Mouse (Mus musculus) liver, adult 2 months (tissue): ENCODE results near the gene Irf2. TPM values are rescaled to one million over a fixed set of nuclear protein-coding genes. Genes with fewer than 3 reads are reported as not detected.

ENCODE experiments used
- DNase-seq: peaks from one replicate; pipeline ENCODE4 v3.0.0-alpha.2; 2011; ENCODE audit warnings: low read depth, low spot score; ENCODE audit errors: extremely low read depth
- H3K27ac ChIP-seq: fragments of 200-500 bp; replicated peaks from 2 replicates; pipeline ENCODE4 v1.5.1; 2012; ENCODE audit warnings: low read depth, mild to moderate bottlenecking, control low read depth, inconsistent platforms, low read length; ENCODE audit not compliant: insufficient read depth
- H3K27me3 ChIP-seq: fragments of 200-500 bp; 2 replicates; pipeline ENCODE4 v1.6.1; 2012; ENCODE audit warnings: mild to moderate bottlenecking, moderate library complexity, low read length, inconsistent platforms; ENCODE audit not compliant: control insufficient read depth, insufficient read depth
- H3K36me3 ChIP-seq: fragments of 200-500 bp; 2 replicates; pipeline ENCODE4 v1.6.1; 2012; ENCODE audit warnings: low read length, inconsistent platforms; ENCODE audit not compliant: control insufficient read depth, insufficient read depth
- H3K4me1 ChIP-seq: fragments of 200-500 bp; 2 replicates; pipeline ENCODE4 v1.6.1; 2011; ENCODE audit warnings: low read length; ENCODE audit not compliant: control insufficient read depth, insufficient read depth
- H3K4me3 ChIP-seq: fragments of 200-500 bp; 2 replicates; pipeline ENCODE4 v1.5.1; 2011; ENCODE audit warnings: low read depth, mild to moderate bottlenecking, control low read depth, low read length, moderate library complexity; ENCODE audit not compliant: insufficient read depth
- H3K79me2 ChIP-seq: fragments of 200-500 bp; 2 replicates; pipeline ENCODE4 v1.6.1; 2012; ENCODE audit warnings: inconsistent platforms, mild to moderate bottlenecking, low read length, moderate library complexity; ENCODE audit not compliant: control insufficient read depth, insufficient read depth
- H3K9ac ChIP-seq: fragments of 200-500 bp; 2 replicates; pipeline ENCODE4 v1.6.1; 2012; ENCODE audit warnings: low read depth, mild to moderate bottlenecking, control low read depth, inconsistent platforms, low read length
- CTCF ChIP-seq: fragments of 200-500 bp; IDR thresholded peaks from 2 replicates; pipeline ENCODE4 v1.5.1; 2011; ENCODE audit warnings: low read depth, low read length, control low read depth
- POLR2A ChIP-seq: fragments of 200-500 bp; IDR thresholded peaks from 2 replicates; pipeline ENCODE4 v1.6.1; 2011; ENCODE audit warnings: low read length, control low read depth; ENCODE audit not compliant: insufficient read depth; ENCODE audit errors: extremely low read depth
- WGBS: fragments of 180-500 bp; shearing (Covaris S2); methylation state at CpG from one replicate; pipeline ENCODE4 v1.1.7; 2018; 5-methylcytosine and 5-hydroxymethylcytosine counted together
- polyA plus RNA-seq: library from polyadenylated mRNA; depleted of rRNA; stranded (reverse); fragments of >200 nt; gene quantifications from 2 replicates; pipeline ENCODE4 v1.2.3, GENCODE M21; 2012
- total RNA-seq: library from RNA; depleted of rRNA; stranded (reverse); fragments of >200 nt; gene quantifications from 2 replicates; pipeline ENCODE4 v1.2.3, GENCODE M21; 2014

The Irf2 gene
- total and polyA plus RNA-seq, 2 experiments, result 13.7 to 23.4 TPM

- Histone ChIP-seq H3K27me3 (no peaks in the 10 kb centered on the region), H3K36me3 (peaks cover 4% of the 10 kb centered on the region; the same call in 1 of the 2 replicates), H3K4me1 (peaks cover 23% of the 10 kb centered on the region), H3K27ac (peak overlapping the region; percentile 76), H3K9ac (peak overlapping the region; percentile 55), H3K79me2 (peaks cover 48% of the 10 kb centered on the region), H3K4me3 (peak overlapping the region; percentile 21; the same call in 1 of the 2 replicates)
- TF ChIP-seq CTCF (no peak), POLR2A (no peak)
- peak; percentile 79 for DNase-seq
- WGBS, result 3% methylated on average over 5 of the region's 5 CpGs
Measured at GRCm38 (mm10) chr8:46742691-46743082, 3.2 kb downstream of the Irf2 start.

GRCm38 (mm10) chr8:46745464-46745863 is 5.9 kb downstream of the Irf2 start:
- TF ChIP-seq POLR2A, result no peak
- no peak for TF ChIP-seq CTCF
- peaks cover 29% of the 10 kb centered on the region for H3K4me1 ChIP-seq

DNA sequence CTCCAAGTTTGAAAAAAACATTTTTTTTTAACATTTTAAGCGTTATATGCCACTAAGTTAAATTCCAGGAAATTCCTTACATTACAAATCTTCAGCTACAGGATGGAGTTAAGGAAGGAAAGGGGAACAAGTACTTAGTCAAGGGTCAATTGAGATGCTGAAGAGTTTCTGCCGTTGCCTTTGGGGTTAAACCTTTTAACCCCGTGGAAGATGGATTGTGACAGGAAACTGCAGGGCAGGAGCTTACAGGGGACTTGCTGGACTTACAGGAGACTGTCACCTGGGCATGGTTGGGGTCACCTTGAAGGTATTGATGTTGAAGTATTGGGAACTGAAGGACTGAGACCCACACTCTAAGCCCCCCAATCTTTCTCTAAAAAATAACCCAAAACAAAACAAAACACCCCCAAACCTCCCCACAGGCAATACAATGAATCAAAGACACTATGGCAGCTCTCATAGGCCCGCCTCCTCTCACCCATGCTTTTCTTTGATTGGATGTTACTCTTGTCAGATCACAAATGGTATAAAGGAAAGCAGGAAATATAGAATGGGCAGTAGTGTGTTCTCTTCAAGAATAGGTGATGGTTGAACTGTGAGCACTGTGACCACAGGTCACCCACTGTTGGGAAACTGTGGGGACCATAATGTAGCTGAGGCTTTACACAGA is 7.9 kb downstream of the Irf2 start:
- TF ChIP-seq CTCF, result no peak
- Histone ChIP-seq H3K79me2 (peaks cover 66% of the 10 kb centered on the region), H3K27me3 (no peaks in the 10 kb centered on the region), H3K4me1 (peaks cover 35% of the 10 kb centered on the region), H3K36me3 (peaks cover 5% of the 10 kb centered on the region), H3K4me3 (no peak overlapping the region), H3K9ac (no peak overlapping the region), H3K27ac (no peak overlapping the region)
- peak; percentile 3 for DNase-seq
- WGBS, result 64% methylated on average over 4 of the region's 4 CpGs

More at GRCm38 (mm10) chr8:46745464-46745863, 5.9 kb downstream of the Irf2 start:
- H3K79me2 ChIP-seq, result peaks cover 60% of the 10 kb centered on the region
- DNase-seq, result peak; percentile 4
- WGBS, result 84% methylated on average over 1 of the region's 1 CpGs
- peaks cover 4% of the 10 kb centered on the region for H3K36me3 ChIP-seq
- no peak overlapping the region for H3K27ac ChIP-seq
- no peaks in the 10 kb centered on the region for H3K27me3 ChIP-seq
- no peak overlapping the region for H3K4me3 ChIP-seq
- no peak overlapping the region for H3K9ac ChIP-seq

DNA sequence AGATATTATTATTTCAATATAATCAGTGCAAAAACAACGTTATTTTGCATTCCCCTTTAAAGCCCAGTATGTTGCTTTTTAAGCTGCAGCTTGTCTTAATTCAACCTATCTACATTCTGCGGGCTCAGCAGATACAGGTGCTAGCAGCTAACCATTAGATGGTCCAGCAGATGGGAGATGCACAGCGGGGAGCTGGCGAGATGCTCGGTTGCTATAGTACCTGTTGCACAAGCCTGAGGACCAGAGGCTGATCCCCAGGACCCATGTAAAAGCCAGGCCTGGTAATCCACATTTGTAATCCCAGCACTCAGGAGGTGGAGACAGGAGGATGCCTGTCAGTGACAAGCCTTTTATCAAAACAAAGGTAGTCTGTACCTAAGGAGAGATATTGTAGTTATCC is 10.5 kb downstream of the Irf2 start:
- peak overlapping the region; percentile 31; the same call in 1 of the 2 replicates for H3K9ac ChIP-seq
- peak overlapping the region; percentile 80 for H3K27ac ChIP-seq
- WGBS, result 44% methylated on average over 5 of the region's 5 CpGs
- DNase-seq, result peak; percentile 40
- H3K36me3 ChIP-seq, result peaks cover 5% of the 10 kb centered on the region
- H3K4me3 ChIP-seq, result no peak overlapping the region
- TF ChIP-seq POLR2A (no peak), CTCF (no peak)
- H3K4me1 ChIP-seq, result peaks cover 29% of the 10 kb centered on the region
- no peaks in the 10 kb centered on the region for H3K27me3 ChIP-seq
- H3K79me2 ChIP-seq, result peaks cover 70% of the 10 kb centered on the region

GRCm38 (mm10) chr8:46750566-46750965 is 11.0 kb downstream of the Irf2 start:
- Histone ChIP-seq H3K27me3 (no peaks in the 10 kb centered on the region), H3K36me3 (peaks cover 5% of the 10 kb centered on the region), H3K4me1 (peaks cover 28% of the 10 kb centered on the region), H3K9ac (peak overlapping the region; percentile 22; the same call in 1 of the 2 replicates), H3K27ac (peak overlapping the region; percentile 80), H3K4me3 (no peak overlapping the region), H3K79me2 (peaks cover 66% of the 10 kb centered on the region)
- TF ChIP-seq POLR2A (no peak), CTCF (no peak)
- 15% methylated on average over 8 of the region's 8 CpGs for WGBS
- peak; percentile 90 for DNase-seq

DNA sequence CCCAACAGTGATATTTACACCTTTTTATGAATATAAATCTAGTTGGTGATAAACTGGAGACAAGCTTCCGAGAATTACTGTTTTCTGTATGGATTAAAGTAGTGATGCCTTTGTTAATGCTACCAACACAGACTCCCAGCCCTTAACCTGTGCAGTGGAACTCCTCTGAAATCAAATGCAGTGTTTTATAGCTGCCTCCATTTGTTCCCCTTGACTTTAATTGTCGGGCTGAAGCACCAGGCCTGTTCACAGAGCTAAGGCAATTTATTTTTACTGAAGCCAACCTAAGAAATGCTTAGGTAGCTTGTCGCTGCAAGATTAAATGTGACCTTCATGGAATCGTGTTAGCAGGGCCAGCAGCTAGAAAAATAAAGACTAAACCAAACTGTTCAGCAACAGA is 11.6 kb downstream of the Irf2 start:
- WGBS, result 73% methylated on average over 4 of the region's 4 CpGs
- peak overlapping the region; percentile 53; the same call in 1 of the 2 replicates for H3K27ac ChIP-seq

More for the DNA sequence above, 11.6 kb downstream of the Irf2 start:
- Histone ChIP-seq H3K4me3 (no peak overlapping the region), H3K9ac (no peak overlapping the region), H3K79me2 (peaks cover 61% of the 10 kb centered on the region), H3K4me1 (peaks cover 26% of the 10 kb centered on the region), H3K36me3 (peaks cover 5% of the 10 kb centered on the region), H3K27me3 (no peaks in the 10 kb centered on the region)
- DNase-seq, result no peak
- TF ChIP-seq POLR2A (no peak), CTCF (no peak)
